Mouse (Mus musculus) olfactory bulb, adult 2 months (tissue): ENCODE results near the gene Ncoa7.

Experiments used
- CTCF ChIP-seq: fragments of 200-500 bp; IDR thresholded peaks from 2 replicates; pipeline ENCODE4 v1.5.1; 2012; ENCODE audit warnings: low read depth, mild to moderate bottlenecking, low read length, moderate library complexity; ENCODE audit not compliant: insufficient read depth
- POLR2A ChIP-seq: fragments of 200-500 bp; IDR thresholded peaks from 2 replicates; pipeline ENCODE4 v1.6.1; 2012; ENCODE audit warnings: mild to moderate bottlenecking, low read depth, low read length, moderate library complexity; ENCODE audit not compliant: insufficient read depth

DNA sequence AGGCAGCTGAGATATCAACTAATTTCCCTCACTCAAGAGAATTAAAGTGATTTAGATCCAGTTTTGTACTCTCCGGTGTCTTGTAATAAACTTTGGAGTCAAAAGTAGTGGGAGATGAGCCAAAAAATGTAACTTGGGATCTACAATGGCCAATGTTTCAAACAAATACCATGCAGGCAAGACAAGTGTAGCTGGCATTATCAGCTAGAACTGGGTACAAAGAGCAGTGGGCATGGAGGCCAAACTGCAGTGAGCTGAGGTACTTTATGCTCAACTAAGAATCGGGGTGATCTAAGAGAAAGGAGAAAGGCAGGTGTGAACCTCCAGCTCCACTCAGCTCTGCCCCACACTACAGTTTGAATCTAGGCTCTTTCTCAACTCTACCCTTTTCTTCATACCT is 28.7 kb downstream of the Ncoa7 start:
- TF ChIP-seq CTCF (no peak), POLR2A (no peak)
